Mouse (Mus musculus) left cerebral cortex, adult 2 months (tissue): Measurements from ENCODE around the gene Matk. TPM values are rescaled to one million over a fixed set of nuclear protein-coding genes. Genes with fewer than 3 reads are reported as not detected.
A peak's percentile ranks its signal among the peaks of the same experiment; 100 is the strongest.

ENCODE experiments used
- DNase-seq, 2 experiments: peaks; one replicate each; pipeline ENCODE4 v3.0.0; 2021 to 2022; ENCODE audit warnings: low spot score in 2 of 2, mixed read lengths in 1 of 2; ENCODE audit errors: extremely low spot score in 1 of 2
- H3K27ac ChIP-seq: fragments of 200-600 bp; 2 replicates; pipeline ENCODE4 v1.8.1; 2022
- H3K4me3 ChIP-seq: fragments of 200-600 bp; 2 replicates; pipeline ENCODE4 v1.8.1; 2022
- CTCF ChIP-seq: fragments of 200-600 bp; IDR thresholded peaks from 2 replicates; pipeline ENCODE4 v1.8.1; 2022; ENCODE audit warnings: antibody characterized with exemption, mild to moderate bottlenecking, moderate library complexity
- intact Hi-C: fragments of 180-260 bp; cut with DNase I; formaldehyde crosslinking; loops from one replicate; pipeline ENCODE4 v1.15.1; 2025
- microRNA-seq, 2 experiments: library from miRNA; unstranded; fragments of <30 nt; microRNA quantifications; one replicate each; pipeline ENCODE4 v1.2.0; 2021
- total RNA-seq, 2 experiments: library from RNA; stranded (reverse); gene quantifications; 2 replicates each; pipeline ENCODE4 v1.2.3; 2021

Matk gene
- total RNA-seq, 2 experiments from 2014 or later = 212 to 221 TPM

DNA sequence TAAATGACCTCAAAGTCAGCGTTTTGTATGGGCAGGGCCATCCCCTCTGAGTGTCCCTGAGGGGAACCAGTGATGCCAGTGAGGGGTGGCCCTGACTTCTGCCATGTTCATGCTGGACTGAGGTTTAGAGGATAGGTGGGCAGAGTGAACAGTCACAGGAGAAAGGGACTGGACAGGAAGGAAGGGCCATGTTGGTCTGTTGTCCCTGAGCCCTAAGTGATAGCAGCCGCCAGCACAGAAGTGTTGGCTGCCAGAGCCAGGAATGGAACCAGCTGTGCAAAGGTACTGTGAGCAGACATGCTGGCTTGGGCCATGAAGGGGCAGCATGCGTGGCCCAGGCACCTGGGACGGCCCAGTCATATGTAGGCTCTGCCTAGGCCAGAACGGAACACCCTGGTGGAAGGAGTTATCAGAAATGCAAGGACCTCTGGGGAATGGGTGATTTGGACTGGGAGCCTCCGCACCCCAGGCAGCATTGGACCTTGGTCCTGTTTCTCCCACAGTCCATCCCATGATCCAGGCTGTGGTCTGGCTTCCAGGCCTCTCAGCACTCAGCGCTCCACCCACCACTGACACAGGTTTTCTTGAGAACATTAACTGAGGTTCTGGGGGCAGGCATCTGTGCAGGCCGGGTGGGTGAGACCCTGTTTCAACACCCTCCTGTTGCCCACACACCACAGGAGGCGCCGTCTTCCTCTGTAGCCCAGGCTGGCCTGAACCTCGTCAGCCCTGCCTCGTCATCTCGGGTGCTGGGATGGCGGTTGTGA, 47.0 kb downstream of the Matk start:
- Histone ChIP-seq H3K27ac (peak overlapping the region; percentile 98), H3K4me3 (no peak overlapping the region)
- intact Hi-C loops = no loop called here
- DNase-seq = no peak
- TF ChIP-seq CTCF = no peak

DNA sequence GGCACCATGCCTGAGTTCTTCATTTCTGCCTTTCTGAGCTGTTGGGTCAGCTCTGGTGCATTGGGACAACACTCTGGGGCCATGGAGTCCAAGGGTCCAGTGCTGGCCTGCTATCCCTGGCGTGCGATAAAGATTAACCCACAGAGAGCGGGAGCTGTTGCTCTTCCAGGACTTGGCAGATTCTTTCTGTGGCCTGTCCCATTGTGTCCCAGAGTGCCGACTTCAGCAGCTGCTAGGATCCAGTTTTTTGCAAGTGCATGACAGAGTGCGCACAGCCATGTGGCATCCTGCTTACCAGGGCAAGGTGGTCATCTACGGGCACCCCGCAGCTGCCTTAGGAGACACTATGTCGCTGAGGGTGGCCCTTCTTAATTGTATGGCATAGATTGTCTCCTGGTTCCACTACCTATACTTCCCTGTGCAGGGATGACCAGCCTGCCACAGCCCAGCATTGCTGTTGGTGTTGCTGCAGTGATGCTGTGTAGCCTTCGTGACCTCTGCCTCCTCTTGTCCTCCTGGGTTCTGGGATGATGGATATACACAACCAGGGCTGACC, 47.7 kb downstream of the Matk start:
- H3K27ac ChIP-seq = peak overlapping the region; percentile 98
- intact Hi-C loops = no loop called here
- H3K4me3 ChIP-seq = no peak overlapping the region
- DNase-seq = no peak
- no peak for TF ChIP-seq CTCF

DNA sequence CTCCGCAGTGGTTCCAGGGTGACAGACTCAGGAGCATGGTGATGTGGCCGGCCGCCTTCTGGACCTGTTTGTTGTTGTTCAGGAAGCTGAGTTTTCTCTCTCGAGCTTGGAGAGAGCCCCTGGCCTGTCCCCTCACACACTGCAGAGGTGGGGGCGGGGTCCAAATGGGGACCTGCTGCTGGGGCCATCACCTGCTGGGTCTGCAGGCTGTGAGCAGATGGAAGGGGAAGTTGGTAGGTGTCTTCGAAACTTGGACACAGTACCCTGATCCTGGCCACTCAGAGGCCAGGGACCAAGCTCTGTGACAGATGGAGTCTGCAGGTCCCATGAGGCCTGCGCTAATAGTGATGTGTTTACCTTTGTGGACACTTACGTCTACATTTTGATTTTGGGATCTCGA, 48.6 kb downstream of the Matk start:
- intact Hi-C loops = no loop called here
- Histone ChIP-seq H3K4me3 (no peak overlapping the region), H3K27ac (peak overlapping the region; percentile 94; the same call in 1 of the 2 replicates)
- no peak for DNase-seq
- TF ChIP-seq CTCF = no peak

DNA sequence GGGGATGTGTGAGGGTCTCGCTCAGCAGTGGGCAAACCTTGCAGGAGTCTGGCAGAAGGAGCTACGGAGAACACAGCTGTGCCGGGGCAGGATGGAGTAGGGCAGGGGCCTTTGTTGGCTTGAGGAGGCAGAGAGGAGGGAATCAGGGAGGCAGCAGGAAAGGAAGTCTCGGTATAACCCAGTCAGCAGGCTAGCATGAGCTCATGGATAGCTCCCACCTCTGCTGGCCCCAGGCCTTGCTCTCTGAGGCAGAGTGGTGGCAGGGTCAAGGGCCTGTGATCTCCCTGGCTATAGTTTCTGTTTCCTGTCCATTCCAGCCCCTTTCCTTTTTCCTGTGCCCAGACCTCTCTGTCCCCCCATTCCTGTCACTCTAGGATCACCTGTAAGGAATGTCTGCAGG, 49.6 kb downstream of the Matk start:
- peak overlapping the region; percentile 41 for H3K4me3 ChIP-seq
- DNase-seq = no peak
- no peak for TF ChIP-seq CTCF
- intact Hi-C loops = no loop called here
- peak overlapping the region; percentile 94 for H3K27ac ChIP-seq

DNA sequence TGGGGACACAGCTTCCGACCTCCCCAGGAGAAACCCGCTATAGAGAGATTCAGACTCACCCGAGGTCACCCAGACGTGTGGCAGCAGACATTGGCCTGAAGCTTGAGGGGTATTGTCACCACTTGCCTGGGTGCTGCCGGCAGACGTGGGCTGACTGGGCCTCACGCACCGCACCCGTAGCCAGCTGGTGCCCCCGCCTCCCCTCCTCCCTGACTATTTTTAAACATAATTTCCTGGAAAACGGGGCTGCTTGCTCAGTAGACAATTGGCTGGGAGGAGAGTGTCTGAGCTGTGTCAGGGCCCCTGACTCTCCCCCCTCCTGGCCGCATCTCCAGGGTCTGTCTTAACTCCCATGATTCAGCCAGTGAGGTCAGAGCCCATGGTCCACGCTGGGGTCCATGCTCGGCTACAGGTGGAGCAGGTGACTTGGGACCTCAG, 50.1 kb downstream of the Matk start:
- Histone ChIP-seq H3K4me3 (peak overlapping the region; percentile 41), H3K27ac (peak overlapping the region; percentile 94)
- DNase-seq = peak; percentile 72 to 76
- intact Hi-C loops = no loop called here
- no peak for TF ChIP-seq CTCF

DNA sequence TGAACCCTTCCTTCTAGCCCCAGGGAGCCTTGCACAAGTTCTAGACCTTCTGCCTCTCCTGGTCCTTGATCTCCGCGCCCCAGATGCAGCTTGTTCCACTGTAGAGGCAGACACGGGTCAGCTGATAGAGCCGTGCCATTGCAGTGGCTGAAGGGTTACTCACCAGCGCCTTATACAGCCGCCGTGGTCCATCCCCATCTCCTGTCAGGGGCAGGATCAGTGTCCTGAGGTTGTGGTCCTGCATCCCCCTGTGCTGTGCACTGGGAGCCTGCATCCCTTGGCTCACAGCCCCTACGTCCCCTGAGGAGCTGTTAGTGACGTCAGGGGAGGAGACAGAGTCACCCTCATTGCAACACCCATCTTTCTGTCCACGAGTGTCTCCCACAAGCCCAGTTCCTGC, 50.5 kb downstream of the Matk start:
- no peak for TF ChIP-seq CTCF
- Histone ChIP-seq H3K4me3 (peak overlapping the region; percentile 41), H3K27ac (peak overlapping the region; percentile 94)
- DNase-seq = no peak
- intact Hi-C loops = no loop called here

DNA sequence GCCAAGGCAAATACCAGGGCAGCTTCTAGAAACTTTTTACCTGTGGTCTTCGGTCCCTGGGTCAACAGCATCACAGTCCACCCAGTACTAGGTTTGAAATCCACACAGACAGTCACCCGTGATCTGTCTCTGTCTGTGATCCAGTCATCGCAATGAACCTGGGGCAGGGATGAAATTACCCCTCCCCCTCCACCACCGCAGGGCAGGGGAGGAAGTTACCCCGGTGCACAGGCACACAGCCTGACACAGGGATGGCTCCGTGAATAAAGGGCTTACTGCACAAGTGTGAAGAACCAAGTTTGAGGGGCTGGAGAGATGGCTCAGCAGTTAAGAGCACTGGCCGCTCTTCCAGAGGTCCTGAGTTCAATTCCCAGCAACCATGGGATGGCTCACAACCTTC, 51.0 kb downstream of the Matk start:
- intact Hi-C loops = no loop called here
- DNase-seq = no peak
- TF ChIP-seq CTCF = no peak
- H3K27ac ChIP-seq = peak overlapping the region; percentile 94
- no peak overlapping the region for H3K4me3 ChIP-seq

DNA sequence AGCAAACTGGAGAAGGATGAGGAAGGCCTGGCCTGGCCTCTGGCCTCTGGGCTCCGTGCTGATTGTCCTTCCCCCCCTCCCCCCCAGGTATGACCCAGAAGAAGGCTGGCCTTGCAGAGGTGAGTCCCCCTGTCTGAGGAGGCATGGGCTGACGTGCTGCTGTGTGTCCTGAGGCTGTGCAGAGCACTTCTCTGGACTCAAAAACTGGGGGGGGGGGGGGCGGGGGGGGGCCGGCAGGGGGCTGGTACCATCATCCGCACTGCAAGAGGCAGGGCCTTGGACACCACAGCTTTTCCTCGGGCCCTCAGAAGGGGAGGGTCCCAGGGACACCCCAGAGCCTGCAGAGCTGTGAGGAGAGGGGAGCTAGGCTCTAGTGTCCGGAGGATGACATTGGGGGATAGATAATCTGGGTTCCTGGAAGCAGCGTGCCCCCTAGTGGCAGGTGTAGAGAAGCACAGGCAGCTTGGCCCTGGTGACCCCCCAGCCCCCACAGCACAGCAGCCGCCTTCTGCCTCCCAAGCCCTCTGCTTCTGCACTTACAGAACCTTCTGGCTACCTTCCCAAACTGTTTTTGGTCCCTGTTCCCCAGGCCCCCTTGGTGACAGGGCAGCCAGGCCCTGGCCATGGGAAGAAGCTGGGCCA, 52.0 kb downstream of the Matk start:
- intact Hi-C loops = loop anchor here (1.0 kb wide), 1 partner anchor 15 kb away; no protein-coding TSS in a partner anchor
- DNase-seq = peak in 1 of 2 experiments; percentile 58
- peak; percentile 90 for TF ChIP-seq CTCF
- Histone ChIP-seq H3K27ac (peak overlapping the region; percentile 94), H3K4me3 (peak overlapping the region; percentile 13; the same call in 1 of the 2 replicates)

DNA sequence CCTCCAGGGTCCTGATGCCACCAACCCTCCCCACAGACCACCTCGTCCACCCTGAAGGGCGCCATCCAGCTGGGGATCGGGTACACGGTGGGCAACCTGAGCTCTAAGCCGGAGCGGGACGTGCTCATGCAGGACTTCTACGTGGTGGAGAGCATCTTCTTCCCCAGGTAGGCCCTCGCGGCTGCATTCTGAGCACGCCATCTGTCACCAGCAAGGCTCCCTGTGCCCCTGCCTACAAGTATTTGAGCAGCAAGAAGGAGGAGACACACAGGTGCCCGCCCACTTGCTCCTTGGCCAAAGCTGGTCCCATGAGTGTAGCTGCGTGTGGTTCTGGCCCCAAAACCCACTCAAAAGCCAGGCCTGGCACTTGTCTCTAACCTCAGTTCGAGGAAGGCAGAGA, 52.9 kb downstream of the Matk start:
- no peak for TF ChIP-seq CTCF
- peak overlapping the region; percentile 81 for H3K27ac ChIP-seq
- no peak for DNase-seq
- intact Hi-C loops = loop anchor here (1.0 kb wide), 1 partner anchor 16 kb away; no protein-coding TSS in a partner anchor
- no peak overlapping the region for H3K4me3 ChIP-seq

DNA sequence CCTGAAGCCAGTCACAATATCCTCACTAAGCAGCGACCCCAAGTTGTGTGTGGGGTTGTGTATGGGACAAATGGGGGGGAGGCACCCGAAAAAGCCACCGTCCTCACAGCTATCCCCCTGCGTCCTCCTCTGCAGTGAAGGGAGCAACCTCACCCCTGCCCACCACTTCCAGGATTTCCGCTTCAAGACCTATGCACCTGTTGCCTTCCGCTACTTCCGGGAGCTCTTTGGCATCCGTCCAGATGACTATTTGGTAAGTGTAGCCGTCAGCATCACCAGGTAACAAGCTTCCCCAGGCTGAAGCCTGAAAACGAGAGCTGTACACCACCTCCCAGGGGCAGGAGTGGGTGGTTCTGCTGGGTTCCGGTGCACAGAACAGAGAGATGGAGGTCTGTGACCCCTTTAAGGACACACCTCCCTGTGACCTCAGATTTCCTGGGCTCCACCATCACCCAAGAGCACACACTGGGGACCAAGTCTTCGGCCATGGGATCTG, 53.5 kb downstream of the Matk start:
- TF ChIP-seq CTCF = no peak
- no peak for DNase-seq
- Histone ChIP-seq H3K4me3 (no peak overlapping the region), H3K27ac (peak overlapping the region; percentile 81)
- intact Hi-C loops = no loop called here

DNA sequence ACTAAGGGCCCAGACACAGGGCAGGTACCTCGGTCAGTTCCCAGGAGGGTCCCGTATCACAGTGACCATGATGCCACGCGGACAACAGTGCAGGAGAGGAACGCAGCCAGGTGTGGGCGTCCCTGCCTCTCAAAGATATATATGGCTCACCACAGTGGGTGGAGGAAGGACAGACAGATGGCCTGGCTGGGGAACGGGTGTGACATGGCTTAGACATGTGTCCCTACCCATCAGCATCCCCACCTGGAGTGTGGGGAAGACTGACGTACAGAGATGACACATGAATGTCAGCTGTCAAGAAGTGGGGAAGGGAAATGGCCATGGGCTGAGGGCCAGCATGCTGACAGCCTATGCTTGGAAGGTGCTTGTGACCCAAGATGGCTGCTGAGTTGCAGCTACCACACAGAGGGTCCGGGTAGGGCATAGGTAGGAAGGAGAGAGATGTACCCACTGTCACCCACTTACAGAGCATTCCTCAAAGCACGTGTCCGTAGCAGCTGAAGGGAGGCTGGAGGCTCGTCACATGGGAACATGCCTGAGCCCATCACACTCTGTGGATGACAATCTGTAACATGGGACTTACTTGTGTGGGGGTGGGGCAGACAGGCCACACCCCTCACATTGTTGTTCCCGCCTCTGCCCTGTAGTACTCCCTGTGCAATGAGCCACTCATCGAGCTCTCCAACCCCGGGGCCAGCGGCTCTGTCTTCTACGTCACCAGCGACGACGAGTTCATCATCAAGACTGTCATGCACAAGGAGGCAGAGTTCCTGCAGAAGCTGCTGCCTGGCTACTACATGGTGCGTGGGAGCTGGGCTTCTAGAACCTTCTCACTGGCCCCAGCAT, 54.3 kb downstream of the Matk start:
- no peak overlapping the region for H3K4me3 ChIP-seq
- no peak for TF ChIP-seq CTCF
- H3K27ac ChIP-seq = peak overlapping the region; percentile 81
- peak in 1 of 2 experiments; percentile 67 for DNase-seq
- intact Hi-C loops = no loop called here

DNA sequence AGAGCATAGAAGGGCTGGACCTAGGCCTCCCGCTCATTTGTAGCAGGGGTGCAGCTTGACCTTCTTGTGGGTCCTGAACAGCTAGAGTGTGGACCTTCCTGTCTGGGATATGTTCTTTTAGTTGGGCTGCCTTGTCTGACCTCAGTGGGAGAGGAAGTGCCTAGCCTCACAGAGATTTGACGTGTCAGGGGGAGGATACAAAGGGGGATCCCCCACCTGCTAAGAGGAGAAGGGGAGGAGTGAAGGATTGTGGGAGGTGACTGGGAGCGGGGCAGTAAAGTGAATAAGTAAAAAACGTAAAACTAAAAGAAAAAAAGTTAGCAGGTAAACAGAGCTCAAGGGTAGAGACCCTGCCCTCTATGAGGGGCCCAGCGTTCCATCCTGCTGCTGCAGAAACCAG, 56.8 kb downstream of the Matk start:
- no peak for TF ChIP-seq CTCF
- H3K4me3 ChIP-seq = no peak overlapping the region
- intact Hi-C loops = no loop called here
- no peak for DNase-seq
- H3K27ac ChIP-seq = no peak overlapping the region

Small RNA genes within 50 kb of the gene (microRNA-seq; reads per million reads assigned to microRNA genes)
- 35.6 to 49.9 reads per million in 2 experiments for gene Mir3057

Other genes starting within 250 kb of the Matk start
- 100 to 1,000 TPM in 1 of 2 experiments, 10 to 100 TPM in 1; 66.6 to 111 TPM for gene Gng7, start 238.0 kb upstream of the Matk start, total RNA-seq
- gene Diras1, start 227.3 kb upstream of the Matk start, total RNA-seq = 100 to 1,000 TPM; 100 to 116 TPM
- 10 to 100 TPM; 61.3 to 62.5 TPM for gene Slc39a3, start 215.5 kb upstream of the Matk start, total RNA-seq
- 100 to 1,000 TPM; 171 to 173 TPM for gene Sgta, start 192.8 kb upstream of the Matk start, total RNA-seq
- gene Thop1, start 182.9 kb upstream of the Matk start, total RNA-seq = 10 to 100 TPM; 51.0 to 51.1 TPM
- under 1 TPM; 0.25 to 0.33 TPM for gene Creb3l3, start 154.1 kb upstream of the Matk start, total RNA-seq
- 100 to 1,000 TPM; 136 to 150 TPM for gene Map2k2, start 147.0 kb upstream of the Matk start, total RNA-seq
- gene Zbtb7a, start 117.7 kb upstream of the Matk start, total RNA-seq = 100 to 1,000 TPM; 130 to 132 TPM
- gene Pias4, start 85.0 kb upstream of the Matk start, total RNA-seq = 10 to 100 TPM; 26.7 to 32.0 TPM
- gene Eef2, start 76.3 kb upstream of the Matk start, total RNA-seq = 100 to 1,000 TPM; 884 to 901 TPM
- 10 to 100 TPM; 74.6 to 89.4 TPM for gene Dapk3, start 69.9 kb upstream of the Matk start, total RNA-seq
- gene 4930442H23Rik, start 69.1 kb upstream of the Matk start, total RNA-seq = not detected
- gene Nmrk2, start 50.9 kb upstream of the Matk start, total RNA-seq = under 1 TPM in 1 of 2 experiments, not detected in 1; 0.42 TPM
- 100 to 1,000 TPM; 203 to 206 TPM for gene Atcay, start 22.1 kb upstream of the Matk start, total RNA-seq
- 10 to 100 TPM; 70.9 to 76.2 TPM for gene Zfr2, start 19.8 kb upstream of the Matk start, total RNA-seq
- 10 to 100 TPM; 41.3 to 42.8 TPM for gene Mrpl54, start 14.0 kb downstream of the Matk start, total RNA-seq
- gene Apba3, start 14.0 kb downstream of the Matk start, total RNA-seq = 10 to 100 TPM; 35.8 to 38.6 TPM
- gene Tjp3, start 38.6 kb downstream of the Matk start, total RNA-seq = under 1 TPM; 0.26 to 0.45 TPM
- 100 to 1,000 TPM; 431 TPM for gene Pip5k1c, start 40.0 kb downstream of the Matk start, total RNA-seq
- 10 to 100 TPM; 31.3 to 31.8 TPM for gene Cactin, start 68.2 kb downstream of the Matk start, total RNA-seq
- gene Tbxa2r, start 75.8 kb downstream of the Matk start, total RNA-seq = under 1 TPM; 0.70 to 0.82 TPM
- 1 to 10 TPM; 1.7 to 2.1 TPM for gene Gipc3, start 90.3 kb downstream of the Matk start, total RNA-seq
- gene Hmg20b, start 97.5 kb downstream of the Matk start, total RNA-seq = 10 to 100 TPM; 27.3 to 29.5 TPM
- gene Mfsd12, start 104.6 kb downstream of the Matk start, total RNA-seq = 10 to 100 TPM; 38.2 to 40.2 TPM
- gene 4930404N11Rik, start 112.9 kb downstream of the Matk start, total RNA-seq = 1 to 10 TPM in 1 of 2 experiments, under 1 TPM in 1; 1.00 to 1.3 TPM
- 10 to 100 TPM; 69.1 to 70.6 TPM for gene Fzr1, start 125.6 kb downstream of the Matk start, total RNA-seq
- 10 to 100 TPM; 87.1 to 95.1 TPM for gene Dohh, start 131.5 kb downstream of the Matk start, total RNA-seq
- 1 to 10 TPM; 2.0 to 3.4 TPM for gene Gm48551, start 131.5 kb downstream of the Matk start, total RNA-seq
- 1 to 10 TPM; 5.1 to 7.1 TPM for gene Gm48552, start 136.1 kb downstream of the Matk start, total RNA-seq
- gene Smim24, start 140.1 kb downstream of the Matk start, total RNA-seq = 1 to 10 TPM; 1.3 to 1.4 TPM
- 10 to 100 TPM; 93.4 to 94.9 TPM for gene Nfic, start 202.7 kb downstream of the Matk start, total RNA-seq
- 100 to 1,000 TPM; 284 to 288 TPM for gene Celf5, start 229.8 kb downstream of the Matk start, total RNA-seq
- 10 to 100 TPM; 78.3 to 80.8 TPM for gene Ncln, start 243.5 kb downstream of the Matk start, total RNA-seq
- under 1 TPM; 0.56 to 0.70 TPM for gene S1pr4, start 247.2 kb downstream of the Matk start, total RNA-seq